Mouse (Mus musculus) mouse trophoblast stem cell (cell line): ENCODE measurements around the gene Ten1.

Source experiments
- in situ Hi-C, 2 experiments: fragments of 300-500 bp; cut with MseI, MboI; formaldehyde crosslinking; loops; 2 replicates in 1 of 2; 3 replicates in 1 of 2; pipeline ENCODE4 v1.15.1; 2025

The Ten1 gene

DNA sequence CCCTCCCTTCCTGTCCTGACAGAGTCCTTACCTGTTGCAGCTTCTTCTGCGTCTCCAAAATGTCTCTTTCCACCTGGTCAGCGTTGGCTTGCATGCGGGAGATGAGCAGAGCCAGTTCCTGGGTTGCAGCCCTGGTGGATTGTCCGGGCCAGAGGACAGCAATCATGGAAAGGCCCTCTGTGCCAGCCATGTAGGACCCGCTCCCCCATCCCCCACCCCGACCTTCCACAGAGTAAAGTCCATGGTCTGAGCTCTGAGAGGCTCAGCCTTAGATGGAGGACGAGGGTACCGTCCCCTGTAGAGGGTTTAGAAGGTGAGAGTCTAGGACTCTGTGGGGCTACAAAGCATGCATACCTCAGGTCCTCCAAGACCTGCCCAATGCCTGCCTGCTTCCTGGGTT is 36.2 kb downstream of the Ten1 start:
- in situ Hi-C loops: no loop called here

GRCm38 (mm10) chr11:116237742-116238395 is 39.2 kb downstream of the Ten1 start, which contains the start of gene Evpl:
Evpl (minus strand) TSS chr11:116238077.
- in situ Hi-C loops: no loop called here

GRCm38 (mm10) chr11:116239797-116240196 is 41.1 kb downstream of the Ten1 start:
- in situ Hi-C loops: no loop called here

- in situ Hi-C loops: no loop called here
Observed at GRCm38 (mm10) chr11:116241744-116242235, 43.1 kb downstream of the Ten1 start.

GRCm38 (mm10) chr11:116244580-116244979 is 45.9 kb downstream of the Ten1 start:
- in situ Hi-C loops: no loop called here

- in situ Hi-C loops: no loop called here
Observed at GRCm38 (mm10) chr11:116245616-116246015, 47.0 kb downstream of the Ten1 start.

DNA sequence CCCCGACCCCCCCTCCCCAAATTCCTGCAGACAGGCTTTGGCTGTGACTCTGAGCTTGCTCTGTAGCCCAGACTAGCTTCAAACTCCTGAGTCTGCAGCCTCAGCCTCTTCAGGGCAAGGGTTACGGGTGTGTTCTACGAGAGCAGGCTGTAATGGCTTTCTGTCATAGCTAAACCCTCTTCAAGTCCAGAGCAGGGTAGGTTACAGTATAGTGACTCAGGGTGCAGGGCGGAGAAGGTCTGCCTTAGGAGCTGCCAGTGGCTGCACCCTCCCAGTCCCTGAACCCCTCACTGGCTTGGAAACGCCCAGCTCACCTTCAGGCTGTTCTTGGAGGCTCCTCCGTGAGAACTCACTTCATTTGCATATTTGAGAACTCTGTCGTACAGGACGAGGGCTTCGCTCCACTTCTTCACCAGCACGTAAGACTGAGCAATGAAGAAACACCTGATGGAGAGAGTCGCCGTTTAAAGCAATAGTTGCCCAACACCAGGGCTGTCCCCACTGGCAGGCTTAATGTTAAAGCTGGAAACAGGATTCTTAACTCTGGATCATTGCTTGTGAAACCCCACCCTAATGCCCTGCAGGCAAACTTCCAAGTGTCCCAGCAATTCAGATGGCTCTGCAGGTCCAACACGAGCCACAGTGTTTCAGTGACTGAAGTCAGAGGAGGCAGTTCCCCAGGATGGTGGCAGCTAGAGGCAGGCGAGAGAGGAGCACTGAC is 49.0 kb downstream of the Ten1 start:
- in situ Hi-C loops: no loop called here

GRCm38 (mm10) chr11:116250898-116251297 is 52.2 kb downstream of the Ten1 start:
- in situ Hi-C loops: no loop called here

DNA sequence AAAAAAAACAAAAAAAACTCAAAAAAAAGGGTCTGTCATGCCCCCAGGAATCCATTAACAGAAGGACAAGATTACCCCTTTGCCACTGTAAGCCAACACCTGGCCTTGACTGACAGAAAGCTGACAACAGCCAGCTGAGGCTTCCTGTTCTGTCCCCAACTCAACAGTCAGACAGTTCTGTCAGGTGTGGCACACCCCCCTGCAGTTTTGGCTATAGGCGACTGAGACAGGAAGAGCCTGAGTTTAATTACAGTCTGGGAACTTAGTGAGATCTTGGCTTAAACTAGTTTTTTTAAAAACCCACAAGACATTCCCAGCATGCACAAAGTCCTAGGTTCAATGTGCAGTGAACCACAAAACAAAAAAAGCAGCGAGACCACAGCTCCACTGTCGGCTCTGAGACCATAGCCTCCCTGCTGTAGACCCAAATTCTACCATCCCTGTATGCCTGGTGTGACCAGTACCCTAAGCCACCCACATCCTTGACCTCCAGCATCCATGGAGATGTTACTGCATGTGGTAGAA is 54.5 kb downstream of the Ten1 start:
- in situ Hi-C loops: no loop called here

- in situ Hi-C loops: no loop called here
Observed at GRCm38 (mm10) chr11:116254627-116255026, 56.0 kb downstream of the Ten1 start.

DNA sequence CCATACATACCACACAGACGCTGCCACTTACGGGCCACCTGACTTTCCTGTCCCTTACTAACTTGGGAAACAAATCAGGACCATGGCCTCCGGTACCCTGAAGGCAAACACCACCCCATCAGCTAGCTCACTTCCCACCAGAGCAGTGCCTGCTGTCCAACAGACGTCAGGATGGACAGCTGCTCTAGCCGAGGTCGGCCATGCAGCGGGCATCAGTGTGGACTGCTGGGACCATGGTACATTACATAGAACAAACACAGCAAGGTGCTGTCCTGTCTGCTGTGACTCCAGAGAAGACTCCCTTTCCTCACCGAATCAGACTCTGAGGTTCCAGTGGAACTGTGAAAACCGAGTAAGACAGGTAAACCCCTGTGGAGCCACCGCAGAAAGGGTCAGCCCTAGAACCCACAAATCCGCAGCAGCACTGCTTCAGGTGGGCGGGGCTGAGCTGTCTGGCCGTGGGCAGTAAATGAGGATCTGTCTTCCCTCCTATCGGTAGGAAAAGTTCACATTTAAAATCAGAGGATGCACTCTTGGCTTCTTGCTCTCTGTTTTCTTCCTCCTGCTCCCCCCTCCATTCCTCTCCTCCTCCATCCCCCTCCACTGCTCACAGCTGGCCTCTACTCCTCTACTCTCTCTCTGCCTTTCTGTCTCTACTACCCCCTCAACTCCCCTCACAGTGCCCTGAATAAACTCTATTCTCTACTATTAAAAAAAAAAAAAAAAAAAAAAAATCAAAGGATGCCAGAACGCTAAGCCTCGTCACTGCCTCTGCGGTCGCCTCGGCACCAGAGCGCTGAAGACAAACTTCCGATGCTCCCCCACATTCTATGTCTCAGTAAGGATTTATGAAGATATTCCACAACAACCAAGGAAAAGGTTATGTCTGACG is 56.7 kb downstream of the Ten1 start:
- in situ Hi-C loops: no loop called here

GRCm38 (mm10) chr11:116255982-116256675 is 57.5 kb downstream of the Ten1 start:
- in situ Hi-C loops: no loop called here

DNA sequence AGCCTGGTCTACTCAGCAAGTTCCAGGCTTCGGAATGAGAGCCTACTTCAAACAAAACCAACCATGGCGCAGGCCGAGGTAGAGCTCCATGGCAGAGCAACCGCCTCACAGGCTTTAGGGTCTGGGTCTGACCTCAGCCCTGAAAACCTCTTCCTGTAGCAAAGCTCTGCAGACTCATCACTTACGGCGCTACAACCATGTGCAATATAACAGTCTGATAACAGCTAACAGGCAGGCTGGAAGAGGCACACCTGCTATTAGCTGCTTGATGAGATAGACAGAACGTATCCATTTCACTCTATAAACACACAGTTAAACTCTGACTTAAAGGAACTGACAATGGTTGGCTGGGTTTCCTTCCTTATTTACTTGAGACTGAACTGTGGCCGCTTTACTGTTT is 60.8 kb downstream of the Ten1 start:
- in situ Hi-C loops: no loop called here

DNA sequence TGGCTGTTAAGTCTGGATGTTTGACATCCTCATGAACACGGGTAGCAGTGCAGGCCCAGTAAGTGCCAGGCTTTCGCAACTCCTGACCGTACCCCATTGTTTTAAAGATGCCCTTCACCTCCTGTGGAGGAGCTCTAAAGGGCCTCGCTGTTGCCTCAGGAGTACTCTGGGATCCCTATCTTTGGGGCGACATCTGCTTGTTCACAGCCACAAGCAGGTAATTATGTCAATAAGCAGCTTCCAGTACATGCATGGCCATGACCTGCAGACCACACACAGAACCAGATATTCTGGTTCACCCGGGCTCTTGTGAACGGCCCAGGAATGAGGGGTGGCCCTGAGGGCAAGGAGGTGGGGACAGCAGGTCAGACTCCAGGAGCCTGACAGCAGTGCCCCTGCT is 61.6 kb downstream of the Ten1 start:
- in situ Hi-C loops: no loop called here
